Mouse (Mus musculus): Measurements from ENCODE around the gene Trio. TPM values are rescaled to one million over a fixed set of nuclear protein-coding genes. Genes with fewer than 3 reads are reported as not detected.

Gene Trio
- polyA plus RNA-seq (2015; fragmentation: Nextera tagmentation; extraction: Ambion mirVana) = 37.7 and 39.5 TPM in 2 replicates

GRCm38 (mm10) chr15:28025447-28026166 is at the start of gene Trio:
Gene Trio, minus strand, starts transcription at chr15:28025848.
- Histone ChIP-seq H3K27ac (peak within 1 kb of the TSS; percentile 99), H3K4me1 (replicated peaks) (peaks cover 37% of the 10 kb centered on the region), H3K36me3 (no peaks in the 10 kb centered on the region), H3K4me3 (peak within 1 kb of the TSS; percentile 99), H3K9ac (peak within 1 kb of the TSS; percentile 100), H3K27me3 (no peaks in the 10 kb centered on the region), H3K4me2 (peak within 1 kb of the TSS; percentile 88), H3K9me3 (no peaks in the 10 kb centered on the region)
- under 1% methylated on average over 56 of the region's 94 CpGs for WGBS
- peak; percentile 95 for ATAC-seq (ENCODE audit: low FRiP score)

DNA sequence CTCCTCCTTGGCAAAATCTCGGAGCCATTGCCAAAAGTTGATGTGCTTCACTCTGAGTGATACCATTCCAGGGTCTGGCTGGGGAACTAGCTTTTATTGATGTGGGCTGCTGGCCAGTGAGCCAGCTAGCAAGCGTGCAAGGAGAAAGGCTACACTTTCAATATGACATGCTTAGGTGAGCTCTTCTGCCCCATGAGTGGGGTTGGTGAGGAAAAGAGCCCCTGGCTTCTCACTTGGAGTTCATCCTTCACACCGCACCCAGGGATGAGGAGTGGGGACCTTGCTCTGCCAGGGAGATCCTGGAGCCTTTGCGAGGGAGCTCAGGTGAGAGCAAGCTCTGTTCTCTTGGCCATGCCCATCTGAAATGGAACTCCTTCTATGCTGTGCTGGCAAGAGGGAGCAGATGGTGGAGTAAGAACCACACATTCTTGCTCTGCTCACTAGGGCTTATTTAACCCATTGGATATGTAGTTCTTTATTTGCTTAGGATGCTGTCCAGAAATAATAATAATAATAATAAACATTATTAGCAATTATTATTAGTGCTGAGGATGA is 48.8 kb upstream of the Trio start:
- ATAC-seq (ENCODE audit: low FRiP score) = no peak
- H3K4me1 ChIP-seq (replicated peaks) = peaks cover 6% of the 10 kb centered on the region
- no peak overlapping the region for H3K4me3 ChIP-seq
- 0 out of 2 replicates have a peak, but pooled peaks cover 10% of the 10 kb centered on the region for H3K27me3 ChIP-seq
- H3K27ac ChIP-seq = no peak overlapping the region
- H3K9me3 ChIP-seq = no peaks in the 10 kb centered on the region
- H3K9ac ChIP-seq = no peak overlapping the region
- H3K36me3 ChIP-seq = no peaks in the 10 kb centered on the region
- H3K4me2 ChIP-seq = no peak overlapping the region
- WGBS = 91% methylated on average over 4 of the region's 4 CpGs

- Histone ChIP-seq H3K27me3 (0 out of 2 replicates have a peak, but pooled peaks cover 10% of the 10 kb centered on the region), H3K9ac (no peak overlapping the region), H3K36me3 (no peaks in the 10 kb centered on the region), H3K4me2 (no peak overlapping the region), H3K27ac (no peak overlapping the region), H3K4me1 (replicated peaks) (peaks cover 6% of the 10 kb centered on the region), H3K9me3 (no peaks in the 10 kb centered on the region), H3K4me3 (no peak overlapping the region)
- no peak for ATAC-seq (ENCODE audit: low FRiP score)
- 31% methylated on average over 7 of the region's 7 CpGs for WGBS
Measured at GRCm38 (mm10) chr15:28071601-28072000, 46.0 kb upstream of the Trio start.

DNA sequence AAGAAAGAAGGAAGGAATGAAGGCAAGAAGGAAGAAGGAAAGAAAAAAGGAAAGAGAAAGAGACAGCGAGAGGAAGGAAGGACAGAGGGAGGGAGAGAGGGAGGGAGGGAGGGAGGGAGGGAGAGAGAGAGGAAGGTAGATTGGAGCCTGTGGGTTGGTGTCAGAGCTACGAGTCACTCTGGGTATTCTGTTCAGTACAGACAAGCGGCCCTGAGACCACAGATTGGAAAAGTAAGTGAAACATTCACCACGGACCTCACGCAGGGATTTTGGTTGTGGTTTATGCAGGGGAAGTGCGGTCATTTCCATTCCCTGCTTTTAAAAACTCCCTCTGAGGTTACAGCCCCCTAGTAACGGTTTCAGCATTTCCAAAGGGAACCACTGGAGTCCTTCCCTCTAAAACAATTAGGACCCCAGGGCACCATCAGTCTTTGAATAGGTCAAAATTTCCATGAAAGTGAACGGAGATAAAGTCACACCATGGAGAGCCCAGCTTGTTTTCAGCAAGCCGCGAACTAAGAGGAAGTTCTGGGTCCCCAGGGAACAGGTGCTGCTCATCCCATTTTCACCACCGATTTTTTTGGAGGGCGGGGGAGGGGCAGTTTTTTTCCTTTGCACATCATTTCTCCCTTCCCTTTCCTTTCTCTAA is 45.2 kb upstream of the Trio start:
- Histone ChIP-seq H3K4me2 (peak overlapping the region; percentile 39), H3K9ac (no peak overlapping the region), H3K36me3 (no peaks in the 10 kb centered on the region), H3K27me3 (0 out of 2 replicates have a peak, but pooled peaks cover 10% of the 10 kb centered on the region), H3K4me3 (no peak overlapping the region), H3K27ac (no peak overlapping the region), H3K9me3 (no peaks in the 10 kb centered on the region), H3K4me1 (replicated peaks) (peaks cover 6% of the 10 kb centered on the region)
- ATAC-seq (ENCODE audit: low FRiP score) = no peak
- under 1% methylated on average over 12 of the region's 12 CpGs for WGBS

- 62% methylated on average over 5 of the region's 5 CpGs for WGBS
- no peaks in the 10 kb centered on the region for H3K9me3 ChIP-seq
- H3K4me3 ChIP-seq = no peak overlapping the region
- H3K4me2 ChIP-seq = no peak overlapping the region
- no peak overlapping the region for H3K9ac ChIP-seq
- peaks cover 6% of the 10 kb centered on the region for H3K4me1 ChIP-seq (replicated peaks)
- 0 out of 2 replicates have a peak, but pooled peaks cover 10% of the 10 kb centered on the region for H3K27me3 ChIP-seq
- no peak overlapping the region for H3K27ac ChIP-seq
- H3K36me3 ChIP-seq = no peaks in the 10 kb centered on the region
- no peak for ATAC-seq (ENCODE audit: low FRiP score)
Measured at GRCm38 (mm10) chr15:28070221-28070620, 44.6 kb upstream of the Trio start.

DNA sequence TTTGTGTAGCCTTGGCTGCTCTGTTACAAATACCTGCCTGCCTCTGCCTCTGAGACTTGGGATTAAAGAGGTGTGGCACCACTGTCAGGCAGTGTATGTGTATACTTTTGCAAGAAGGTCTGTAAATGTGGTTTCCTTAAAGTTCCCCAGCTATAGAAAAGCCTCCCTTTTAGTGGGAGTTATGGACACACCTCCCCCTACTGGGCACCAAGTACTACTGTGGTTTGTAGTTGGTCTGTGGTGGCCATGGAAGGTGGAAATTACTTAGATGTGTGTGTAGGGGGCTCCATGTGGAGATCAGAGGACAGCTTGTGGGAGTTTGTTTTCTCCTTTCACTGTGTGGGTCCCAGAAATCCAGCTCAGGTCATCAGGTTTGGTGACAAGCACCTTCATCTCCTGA is 41.7 kb upstream of the Trio start:
- Histone ChIP-seq H3K36me3 (no peaks in the 10 kb centered on the region), H3K9me3 (no peaks in the 10 kb centered on the region), H3K27ac (no peak overlapping the region), H3K27me3 (0 out of 2 replicates have a peak, but pooled peaks cover 10% of the 10 kb centered on the region), H3K4me3 (no peak overlapping the region), H3K4me2 (no peak overlapping the region), H3K9ac (no peak overlapping the region), H3K4me1 (replicated peaks) (peaks cover 6% of the 10 kb centered on the region)
- 0 out of 2 replicates have a peak, but pooled peaks have one; percentile 21 for ATAC-seq (ENCODE audit: low FRiP score)

DNA sequence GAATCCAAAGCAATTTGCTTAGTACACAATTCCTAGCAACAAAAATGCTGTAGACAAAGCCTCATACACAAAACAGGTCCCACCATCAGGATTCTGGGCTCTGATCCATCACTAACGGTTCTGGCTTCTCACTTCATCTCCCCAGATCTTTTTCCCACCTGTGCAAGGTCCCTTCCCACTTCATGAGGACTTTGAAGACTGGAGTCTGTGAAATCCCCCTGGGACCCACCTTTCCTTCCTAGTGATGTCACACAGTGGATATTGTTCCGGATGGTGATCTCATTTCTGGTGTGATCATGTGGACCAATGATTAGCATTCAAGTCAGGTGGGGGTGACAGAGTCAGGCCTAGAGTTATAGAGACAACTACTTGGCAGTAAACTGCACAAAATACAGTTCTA is 40.8 kb upstream of the Trio start:
- no peak for ATAC-seq (ENCODE audit: low FRiP score)
- H3K4me2 ChIP-seq = no peak overlapping the region
- WGBS = 75% methylated on average over 2 of the region's 2 CpGs

DNA sequence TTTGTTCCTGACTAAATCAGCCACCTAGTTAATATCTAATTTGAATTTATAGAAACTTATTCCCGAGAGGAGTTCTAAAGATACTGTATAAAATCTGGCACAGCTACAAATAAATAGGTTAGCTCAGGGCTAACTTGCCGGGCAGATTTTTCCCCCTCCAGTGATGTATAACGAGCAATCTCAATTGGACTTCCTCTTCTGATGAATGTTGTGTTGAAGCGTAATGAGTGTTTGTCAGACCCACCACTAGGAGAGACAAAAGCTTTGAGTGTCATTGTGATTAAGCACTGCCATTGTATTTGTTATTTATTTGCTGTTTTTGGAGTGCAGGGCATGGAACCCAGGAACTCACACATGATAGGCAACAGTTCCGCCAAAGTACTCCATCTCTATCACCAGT is 39.9 kb upstream of the Trio start:
- Histone ChIP-seq H3K9ac (no peak overlapping the region), H3K4me2 (no peak overlapping the region), H3K9me3 (no peaks in the 10 kb centered on the region), H3K27me3 (no peaks in the 10 kb centered on the region), H3K36me3 (no peaks in the 10 kb centered on the region), H3K27ac (no peak overlapping the region), H3K4me3 (no peak overlapping the region), H3K4me1 (replicated peaks) (no peaks in the 10 kb centered on the region)
- 50% methylated on average over 5 of the region's 5 CpGs for WGBS
- ATAC-seq (ENCODE audit: low FRiP score) = no peak

More for the DNA sequence above, 40.8 kb upstream of the Trio start:
- Histone ChIP-seq H3K9ac (no peak overlapping the region), H3K4me1 (replicated peaks) (peaks cover 6% of the 10 kb centered on the region), H3K27ac (no peak overlapping the region), H3K4me3 (no peak overlapping the region), H3K36me3 (no peaks in the 10 kb centered on the region), H3K9me3 (no peaks in the 10 kb centered on the region), H3K27me3 (0 out of 2 replicates have a peak, but pooled peaks cover 5% of the 10 kb centered on the region)

DNA sequence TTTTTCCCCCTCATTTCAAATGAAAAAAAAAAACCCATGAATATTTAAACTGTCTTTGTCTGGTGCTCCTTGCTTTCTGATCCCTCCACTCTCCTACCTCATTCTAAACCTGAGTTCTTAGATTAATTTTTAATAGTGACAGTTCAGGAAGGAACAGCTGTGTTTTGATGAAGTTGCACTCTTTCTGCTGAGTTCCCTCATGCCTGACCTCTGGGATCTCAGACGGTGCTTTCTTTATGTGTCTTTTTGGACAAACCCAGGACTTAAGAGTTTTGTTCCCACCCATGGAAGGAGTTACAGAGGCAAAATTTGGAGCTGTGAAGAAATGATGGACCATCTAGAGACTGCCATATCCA is 39.1 kb upstream of the Trio start:
- no peaks in the 10 kb centered on the region for H3K27me3 ChIP-seq
- no peak overlapping the region for H3K27ac ChIP-seq
- 0 out of 2 replicates have a peak, but pooled peaks cover 2% of the 10 kb centered on the region for H3K4me1 ChIP-seq (replicated peaks)
- H3K9ac ChIP-seq = no peak overlapping the region
- no peaks in the 10 kb centered on the region for H3K36me3 ChIP-seq
- WGBS = 14% methylated on average over 1 of the region's 1 CpGs
- H3K4me2 ChIP-seq = no peak overlapping the region
- H3K4me3 ChIP-seq = no peak overlapping the region
- ATAC-seq (ENCODE audit: low FRiP score) = no peak
- H3K9me3 ChIP-seq = no peaks in the 10 kb centered on the region

DNA sequence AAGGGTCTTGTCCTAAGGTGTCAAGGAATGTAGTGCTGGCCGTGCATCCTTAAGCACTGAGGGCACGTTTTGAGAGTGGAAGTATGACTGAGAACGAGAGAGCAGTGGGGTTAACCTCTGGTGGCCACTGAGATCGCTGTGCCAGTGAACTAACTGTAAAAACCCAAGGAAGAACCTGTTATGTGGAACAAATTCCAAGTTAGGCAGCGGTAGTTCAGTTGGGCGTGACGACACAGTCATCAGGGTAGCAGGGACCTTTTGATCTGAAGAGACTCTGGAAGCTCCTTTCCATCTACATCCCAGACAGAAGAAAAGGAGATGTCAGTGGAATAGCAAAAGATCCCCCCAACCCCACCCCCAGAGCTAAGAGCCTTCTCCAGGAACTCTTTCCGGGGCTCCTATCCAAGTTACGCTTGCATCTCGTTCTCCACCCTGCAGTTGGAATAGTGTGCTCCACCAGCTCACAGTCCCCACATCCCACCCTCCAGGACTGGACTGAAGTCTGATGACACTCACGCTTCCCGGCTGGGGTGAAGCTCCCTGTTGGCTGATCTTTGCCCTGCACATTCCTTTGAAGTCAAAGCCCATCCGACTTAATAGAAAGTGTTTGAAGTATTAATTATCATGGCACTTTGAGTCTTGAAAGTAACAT is 38.6 kb upstream of the Trio start:
- no peak overlapping the region for H3K4me3 ChIP-seq
- no peaks in the 10 kb centered on the region for H3K27me3 ChIP-seq
- WGBS = 46% methylated on average over 13 of the region's 13 CpGs
- no peak overlapping the region for H3K9ac ChIP-seq
- H3K9me3 ChIP-seq = no peaks in the 10 kb centered on the region
- H3K4me1 ChIP-seq (replicated peaks) = 0 out of 2 replicates have a peak, but pooled peaks cover 2% of the 10 kb centered on the region
- no peak for ATAC-seq (ENCODE audit: low FRiP score)
- H3K27ac ChIP-seq = no peak overlapping the region
- no peaks in the 10 kb centered on the region for H3K36me3 ChIP-seq
- no peak overlapping the region for H3K4me2 ChIP-seq

DNA sequence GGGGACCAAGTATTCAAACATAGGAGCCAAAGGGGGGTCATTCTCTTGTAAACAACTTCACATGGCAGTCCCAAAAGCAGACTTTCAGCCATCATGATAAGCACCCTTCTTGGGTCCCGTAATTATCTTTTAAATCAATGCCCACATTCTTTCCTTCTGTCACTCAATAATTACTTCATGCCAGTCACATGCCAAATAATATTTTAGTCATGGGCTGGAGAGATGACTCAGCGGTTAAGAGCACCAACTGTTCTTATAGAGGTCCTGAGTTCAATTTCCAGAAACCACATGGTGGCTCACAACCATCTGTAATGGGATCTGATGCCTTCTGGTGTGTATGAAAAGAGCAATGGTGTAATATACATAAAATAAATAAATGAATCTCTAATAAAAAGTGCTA is 37.8 kb upstream of the Trio start:
- Histone ChIP-seq H3K4me2 (no peak overlapping the region), H3K4me1 (replicated peaks) (0 out of 2 replicates have a peak, but pooled peaks cover 2% of the 10 kb centered on the region), H3K4me3 (no peak overlapping the region), H3K9ac (no peak overlapping the region), H3K27ac (no peak overlapping the region), H3K27me3 (no peaks in the 10 kb centered on the region), H3K9me3 (no peaks in the 10 kb centered on the region), H3K36me3 (no peaks in the 10 kb centered on the region)
- no peak for ATAC-seq (ENCODE audit: low FRiP score)
- 95% methylated on average over 2 of the region's 2 CpGs for WGBS

DNA sequence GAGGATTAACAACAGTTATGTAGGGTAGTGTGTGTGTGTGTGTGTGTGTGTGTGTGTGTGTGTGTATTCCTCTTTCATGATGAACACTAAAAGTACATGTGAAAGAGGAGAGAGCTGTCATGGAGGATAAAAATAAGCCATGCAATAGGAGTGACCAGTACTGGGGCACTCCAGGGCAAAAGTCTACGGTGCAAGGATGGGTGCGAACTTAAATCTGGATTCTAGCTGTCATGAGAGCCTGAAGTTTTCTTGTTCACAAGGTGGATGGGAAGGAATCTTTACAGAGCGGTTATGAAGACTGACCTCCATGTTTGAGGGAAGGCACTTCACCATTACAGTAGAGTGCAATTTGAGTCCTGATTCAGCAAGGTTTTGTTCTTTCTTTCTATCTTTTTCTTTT is 36.4 kb upstream of the Trio start:
- no peak overlapping the region for H3K27ac ChIP-seq
- ATAC-seq (ENCODE audit: low FRiP score) = no peak
- H3K9me3 ChIP-seq = no peaks in the 10 kb centered on the region
- H3K4me1 ChIP-seq (replicated peaks) = 0 out of 2 replicates have a peak, but pooled peaks cover 5% of the 10 kb centered on the region
- no peaks in the 10 kb centered on the region for H3K27me3 ChIP-seq
- H3K36me3 ChIP-seq = no peaks in the 10 kb centered on the region
- WGBS = 96% methylated on average over 3 of the region's 3 CpGs
- H3K4me3 ChIP-seq = no peak overlapping the region
- no peak overlapping the region for H3K4me2 ChIP-seq
- H3K9ac ChIP-seq = no peak overlapping the region
